Mouse (Mus musculus): ENCODE measurements around the gene Nrsn2.

GRCm38 (mm10) chr2:152392786-152393185 is 16.3 kb upstream of the Nrsn2 start:
- no peak; the same call in 1 of the 2 replicates for TF ChIP-seq CTCF (IDR thresholded peaks at IDR 0.05; ENCODE audit: control insufficient read depth, insufficient read depth, insufficient replicate concordance, low read depth, low read length)
- no peak for TF ChIP-seq POLR2A (IDR thresholded peaks at IDR 0.05; ENCODE audit: control insufficient read depth, low read depth, low read length)

Data from testis, adult 2 months (tissue).